Mouse (Mus musculus) kidney, adult 2 months (tissue): ENCODE results near the gene Psmd11. TPM values are rescaled to one million over a fixed set of nuclear protein-coding genes. Genes with fewer than 3 reads are reported as not detected.

ENCODE experiments used
- DNase-seq: peaks from one replicate; pipeline ENCODE4 v3.0.0; 2021
- H3K27ac ChIP-seq: fragments of 200-500 bp; 2 replicates; pipeline ENCODE4 v1.5.1; 2012; ENCODE audit warnings: low read depth, low read length, control low read depth, inconsistent platforms; ENCODE audit not compliant: insufficient read depth
- H3K27me3 ChIP-seq: fragments of 200-500 bp; replicated peaks from 2 replicates; pipeline ENCODE4 v1.6.1; 2012; ENCODE audit warnings: mild to moderate bottlenecking, moderate library complexity, low read length, inconsistent platforms; ENCODE audit not compliant: control insufficient read depth, insufficient read depth
- H3K36me3 ChIP-seq: fragments of 200-500 bp; 2 replicates; pipeline ENCODE4 v1.6.1; 2012; ENCODE audit warnings: mild to moderate bottlenecking, moderate library complexity, low read length, inconsistent platforms; ENCODE audit not compliant: control insufficient read depth, insufficient read depth
- H3K4me1 ChIP-seq: fragments of 200-500 bp; 2 replicates; pipeline ENCODE4 v1.6.1; 2011; ENCODE audit warnings: low read length; ENCODE audit not compliant: control insufficient read depth, insufficient read depth
- H3K4me3 ChIP-seq: fragments of 200-500 bp; 2 replicates; pipeline ENCODE4 v1.5.1; 2011; ENCODE audit warnings: mild to moderate bottlenecking, low read depth, low read length, control low read depth; ENCODE audit not compliant: insufficient read depth
- CTCF ChIP-seq: fragments of 200-500 bp; conservative IDR thresholded peaks from 2 replicates; pipeline ENCODE4 v1.5.1; 2011; ENCODE audit warnings: low read depth, mild to moderate bottlenecking, control low read depth, low read length, moderate library complexity, mixed read lengths; ENCODE audit not compliant: insufficient read depth, insufficient read length
- POLR2A ChIP-seq: fragments of 200-500 bp; IDR thresholded peaks from one replicate; pipeline ENCODE4 v1.6.1; 2011; ENCODE audit warnings: low read depth, low read length, control low read depth
- WGBS: fragments of 180-500 bp; shearing (Covaris S2); methylation state at CpG from one replicate; pipeline ENCODE4 v1.1.7; 2018; 5-methylcytosine and 5-hydroxymethylcytosine counted together
- polyA plus RNA-seq: library from polyadenylated mRNA; depleted of rRNA; stranded (reverse); fragments of >200 nt; gene quantifications from 2 replicates; pipeline ENCODE4 v1.2.3, GENCODE M21; 2012

The Psmd11 gene
- polyA plus RNA-seq, 1 experiment, result 52.8 TPM

- DNase-seq, result no peak
- H3K4me3 ChIP-seq, result no peak overlapping the region
- no peaks in the 10 kb centered on the region for H3K36me3 ChIP-seq
- H3K27me3 ChIP-seq, result no peaks in the 10 kb centered on the region
- WGBS, result 75% methylated on average over 6 of the region's 6 CpGs
- H3K27ac ChIP-seq, result no peak overlapping the region
- TF ChIP-seq POLR2A, result no peak
- no peak for TF ChIP-seq CTCF
- H3K4me1 ChIP-seq, result no peaks in the 10 kb centered on the region
Observed at GRCm38 (mm10) chr11:80483536-80484067, 55.2 kb downstream of the Psmd11 start.

GRCm38 (mm10) chr11:80484191-80484791, 55.9 kb downstream of the Psmd11 start:
- H3K27me3 ChIP-seq, result no peaks in the 10 kb centered on the region
- no peaks in the 10 kb centered on the region for H3K4me1 ChIP-seq
- TF ChIP-seq CTCF (no peak), POLR2A (no peak)
- H3K4me3 ChIP-seq, result no peak overlapping the region
- WGBS, result 47% methylated on average over 12 of the region's 12 CpGs
- no peak overlapping the region for H3K27ac ChIP-seq
- no peaks in the 10 kb centered on the region for H3K36me3 ChIP-seq
- no peak for DNase-seq

GRCm38 (mm10) chr11:80485120-80485551, 56.7 kb downstream of the Psmd11 start:
- no peak overlapping the region for H3K27ac ChIP-seq
- H3K4me3 ChIP-seq, result no peak overlapping the region
- WGBS, result 84% methylated on average over 9 of the region's 9 CpGs
- H3K36me3 ChIP-seq, result no peaks in the 10 kb centered on the region
- DNase-seq, result no peak
- no peaks in the 10 kb centered on the region for H3K4me1 ChIP-seq
- TF ChIP-seq POLR2A (no peak), CTCF (no peak)
- no peaks in the 10 kb centered on the region for H3K27me3 ChIP-seq

GRCm38 (mm10) chr11:80485622-80486206, 57.3 kb downstream of the Psmd11 start:
- TF ChIP-seq POLR2A, result no peak
- no peak for TF ChIP-seq CTCF

GRCm38 (mm10) chr11:80487904-80488587, 59.6 kb downstream of the Psmd11 start:
- Histone ChIP-seq H3K4me1 (no peaks in the 10 kb centered on the region), H3K27ac (no peak overlapping the region), H3K4me3 (no peak overlapping the region), H3K27me3 (no peaks in the 10 kb centered on the region), H3K36me3 (no peaks in the 10 kb centered on the region)
- DNase-seq, result no peak
- 84% methylated on average over 15 of the region's 15 CpGs for WGBS
- TF ChIP-seq CTCF (no peak), POLR2A (no peak)

More at GRCm38 (mm10) chr11:80485622-80486206, 57.3 kb downstream of the Psmd11 start:
- Histone ChIP-seq H3K27ac (no peak overlapping the region), H3K4me3 (no peak overlapping the region), H3K27me3 (no peaks in the 10 kb centered on the region), H3K4me1 (no peaks in the 10 kb centered on the region), H3K36me3 (no peaks in the 10 kb centered on the region)
- no peak for DNase-seq
- 85% methylated on average over 10 of the region's 10 CpGs for WGBS

GRCm38 (mm10) chr11:80489172-80489881, 60.9 kb downstream of the Psmd11 start:
- WGBS, result 45% methylated on average over 12 of the region's 12 CpGs
- H3K4me3 ChIP-seq, result no peak overlapping the region
- TF ChIP-seq CTCF, result no peak
- no peak for TF ChIP-seq POLR2A
- no peaks in the 10 kb centered on the region for H3K4me1 ChIP-seq
- no peak overlapping the region for H3K27ac ChIP-seq
- H3K27me3 ChIP-seq, result no peaks in the 10 kb centered on the region
- no peak for DNase-seq
- no peaks in the 10 kb centered on the region for H3K36me3 ChIP-seq
